Mouse (Mus musculus) erythroblast, embryonic 14.5 days (primary cell): ENCODE measurements around the gene Pafah1b3. TPM values are rescaled to one million over a fixed set of nuclear protein-coding genes. Genes with fewer than 3 reads are reported as not detected.

Experiments
- H3K27me3 ChIP-seq: 2 replicates; pipeline ENCODE4 v1.6.1; 2012; ENCODE audit warnings: inconsistent platforms; ENCODE audit not compliant: control insufficient read depth
- H3K36me3 ChIP-seq: 2 replicates; pipeline ENCODE4 v1.6.1; 2012; ENCODE audit warnings: mild to moderate bottlenecking, inconsistent platforms; ENCODE audit not compliant: control insufficient read depth
- H3K4me1 ChIP-seq: 2 replicates; pipeline ENCODE4 v1.6.1; 2012; ENCODE audit warnings: inconsistent platforms; ENCODE audit not compliant: control insufficient read depth
- H3K4me3 ChIP-seq: replicated peaks from 2 replicates; pipeline ENCODE3; 2012; ENCODE audit warnings: moderate library complexity, mild to moderate bottlenecking, inconsistent platforms
- H3K9me3 ChIP-seq: 2 replicates; pipeline ENCODE4 v1.6.1; 2012; ENCODE audit warnings: low read length, inconsistent platforms, mixed read lengths; ENCODE audit not compliant: control insufficient read depth
- GATA1 ChIP-seq: IDR thresholded peaks from 2 replicates; pipeline ENCODE4 v1.6.1; 2012; ENCODE audit warnings: low read length, inconsistent platforms, mixed read lengths
- TAL1 ChIP-seq: IDR thresholded peaks from 3 replicates; pipeline ENCODE4 v1.6.1; 2012; ENCODE audit warnings: low read length, inconsistent platforms, mixed read lengths
- polyA plus RNA-seq: library from polyadenylated mRNA; stranded (reverse); fragments of >175 nt; gene quantifications from 2 replicates; pipeline ENCODE4 v1.2.3, GENCODE M21; 2012

Gene Pafah1b3
- polyA plus RNA-seq, 1 experiment = 1.2 TPM

GRCm38 (mm10) chr7:25278341-25279075 lies 19.3 kb downstream of the Pafah1b3 start:
- Histone ChIP-seq H3K27me3 (no peaks in the 10 kb centered on the region), H3K4me3 (peak overlapping the region; percentile 74), H3K9me3 (no peaks in the 10 kb centered on the region), H3K4me1 (peaks cover 92% of the 10 kb centered on the region), H3K36me3 (peaks cover 42% of the 10 kb centered on the region)
- peak; percentile 38 for TF ChIP-seq GATA1
- TF ChIP-seq TAL1 = no peak

GRCm38 (mm10) chr7:25277998-25278340 lies 19.8 kb downstream of the Pafah1b3 start:
- Histone ChIP-seq H3K36me3 (peaks cover 47% of the 10 kb centered on the region), H3K4me3 (peak overlapping the region; percentile 74), H3K9me3 (no peaks in the 10 kb centered on the region), H3K4me1 (peaks cover 92% of the 10 kb centered on the region), H3K27me3 (no peaks in the 10 kb centered on the region)
- TF ChIP-seq TAL1 (no peak), GATA1 (no peak)

- Histone ChIP-seq H3K9me3 (no peaks in the 10 kb centered on the region), H3K4me3 (peak overlapping the region; percentile 74), H3K27me3 (no peaks in the 10 kb centered on the region), H3K4me1 (peaks cover 93% of the 10 kb centered on the region), H3K36me3 (peaks cover 52% of the 10 kb centered on the region)
- no peak for TF ChIP-seq GATA1
- TF ChIP-seq TAL1 = no peak
Measured at GRCm38 (mm10) chr7:25277405-25277804, 20.4 kb downstream of the Pafah1b3 start.

- Histone ChIP-seq H3K27me3 (no peaks in the 10 kb centered on the region), H3K4me1 (peaks cover 100% of the 10 kb centered on the region), H3K36me3 (peaks cover 69% of the 10 kb centered on the region), H3K9me3 (no peaks in the 10 kb centered on the region), H3K4me3 (peak overlapping the region; percentile 4)
- TF ChIP-seq TAL1 (no peak), GATA1 (no peak)
Measured at GRCm38 (mm10) chr7:25275555-25276298, 22.1 kb downstream of the Pafah1b3 start.

- Histone ChIP-seq H3K36me3 (peaks cover 72% of the 10 kb centered on the region), H3K9me3 (no peaks in the 10 kb centered on the region), H3K4me3 (peak overlapping the region; percentile 54), H3K4me1 (peaks cover 100% of the 10 kb centered on the region), H3K27me3 (no peaks in the 10 kb centered on the region)
- no peak for TF ChIP-seq GATA1
- no peak for TF ChIP-seq TAL1
Measured at GRCm38 (mm10) chr7:25274996-25275395, 22.8 kb downstream of the Pafah1b3 start.

- H3K9me3 ChIP-seq = no peaks in the 10 kb centered on the region
- H3K27me3 ChIP-seq = no peaks in the 10 kb centered on the region
- TF ChIP-seq TAL1 = no peak
- TF ChIP-seq GATA1 = no peak
- H3K36me3 ChIP-seq = peaks cover 77% of the 10 kb centered on the region
- peaks cover 100% of the 10 kb centered on the region for H3K4me1 ChIP-seq
- peak overlapping the region; percentile 54 for H3K4me3 ChIP-seq
Measured at GRCm38 (mm10) chr7:25274571-25274970, 23.2 kb downstream of the Pafah1b3 start.

GRCm38 (mm10) chr7:25273259-25274241 lies 24.2 kb downstream of the Pafah1b3 start:
- peaks cover 78% of the 10 kb centered on the region for H3K36me3 ChIP-seq
- peak overlapping the region; percentile 54 for H3K4me3 ChIP-seq
- no peak for TF ChIP-seq TAL1
- peak; percentile 59 for TF ChIP-seq GATA1

GRCm38 (mm10) chr7:25272445-25273258 lies 25.1 kb downstream of the Pafah1b3 start:
- Histone ChIP-seq H3K4me1 (peaks cover 93% of the 10 kb centered on the region), H3K27me3 (no peaks in the 10 kb centered on the region), H3K36me3 (peaks cover 77% of the 10 kb centered on the region), H3K4me3 (peak overlapping the region; percentile 54), H3K9me3 (no peaks in the 10 kb centered on the region)
- no peak for TF ChIP-seq TAL1
- no peak for TF ChIP-seq GATA1

More at GRCm38 (mm10) chr7:25273259-25274241, 24.2 kb downstream of the Pafah1b3 start:
- H3K27me3 ChIP-seq = no peaks in the 10 kb centered on the region
- peaks cover 100% of the 10 kb centered on the region for H3K4me1 ChIP-seq
- H3K9me3 ChIP-seq = no peaks in the 10 kb centered on the region
